Mouse (Mus musculus) C2C12 (cell line): Measurements from ENCODE around the gene Gm9376.

Experiments used
- CTCF ChIP-seq: IDR thresholded peaks from one replicate; pipeline ENCODE4 v1.5.1; 2011; ENCODE audit not compliant: control insufficient read depth, insufficient read depth, insufficient read length
- USF1 ChIP-seq: IDR thresholded peaks from one replicate; pipeline ENCODE4 v1.6.1; 2011; ENCODE audit warnings: low read depth, mild to moderate bottlenecking, control low read depth, moderate library complexity

GRCm38 (mm10) chr14:118311703-118312102 is 44.9 kb downstream of the Gm9376 start:
- TF ChIP-seq CTCF (no peak), USF1 (no peak)
